Mouse (Mus musculus): ENCODE results near the gene Wnt1. TPM values are rescaled to one million over a fixed set of nuclear protein-coding genes. Genes with fewer than 3 reads are reported as not detected.

Wnt1 gene
- polyA plus RNA-seq, 1 experiment from 2014 or later: not detected

GRCm38 (mm10) chr15:98798903-98799302 lies 9.2 kb downstream of the Wnt1 start:
- peaks cover 9 to 21% of the 10 kb centered on the region in 2 experiments; a peak in 3 of 4 replicates for H3K4me1 ChIP-seq (ENCODE audit: control insufficient read depth in 2 of 2, insufficient read depth in 2 of 2, low read length in 2 of 2)

DNA sequence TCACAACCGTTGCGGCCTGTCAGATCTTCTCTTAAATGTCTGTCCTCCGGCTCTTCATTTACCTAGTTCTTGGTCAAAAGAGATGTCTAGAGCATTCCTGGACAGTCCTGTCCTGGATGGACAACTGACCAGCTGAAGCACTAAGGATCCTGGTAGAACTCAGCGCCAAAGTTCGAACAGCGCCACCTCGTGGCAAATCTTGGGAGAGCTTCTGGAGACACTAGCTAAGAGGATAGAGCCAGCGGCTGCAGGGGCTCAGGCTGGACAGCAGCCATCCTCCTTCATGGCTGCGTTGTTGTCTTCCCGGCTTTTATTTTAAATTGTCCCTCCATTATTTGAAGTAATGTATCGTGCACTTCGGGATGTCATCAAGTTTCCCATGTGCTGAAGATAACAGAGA lies 9.7 kb downstream of the Wnt1 start:
- Histone ChIP-seq H3K4me1 (ENCODE audit: control insufficient read depth in 2 of 2, insufficient read depth in 2 of 2, low read length in 2 of 2) (peaks cover 11 to 25% of the 10 kb centered on the region in 2 experiments; a peak in 3 of 4 replicates), H3K4me3 (ENCODE audit: control insufficient read depth in 1 of 2, insufficient read depth in 1 of 2, low read depth in 1 of 2, low read length in 2 of 2) (no peak overlapping the region), H3K4me2 (ENCODE audit: low read length) (no peak overlapping the region), H3K36me3 (ENCODE audit: control insufficient read depth, insufficient read depth, low read length) (no peaks in the 10 kb centered on the region), H3K9me3 (ENCODE audit: control insufficient read depth, low read length) (no peaks in the 10 kb centered on the region), H3K27me3 (ENCODE audit: control insufficient read depth, insufficient read depth, low read length) (peaks cover 98% of the 10 kb centered on the region), H3K9ac (ENCODE audit: low read length) (no peak overlapping the region), H3K27ac (replicated peaks in 1 of 2; ENCODE audit: control insufficient read depth in 1 of 2, insufficient read depth in 1 of 2, low read depth in 2 of 2, low read length in 2 of 2) (no peak overlapping the region)
- 13% methylated on average over 12 of the region's 12 CpGs for WGBS
- no peak for ATAC-seq (ENCODE audit: insufficient number of reproducible peaks, insufficient read depth, low FRiP score, low read depth)

More at GRCm38 (mm10) chr15:98798903-98799302, 9.2 kb downstream of the Wnt1 start:
- 45% methylated on average over 3 of the region's 3 CpGs for WGBS
- Histone ChIP-seq H3K36me3 (ENCODE audit: control insufficient read depth, insufficient read depth, low read length) (no peaks in the 10 kb centered on the region), H3K9ac (ENCODE audit: low read length) (no peak overlapping the region), H3K9me3 (ENCODE audit: control insufficient read depth, low read length) (no peaks in the 10 kb centered on the region), H3K4me3 (ENCODE audit: control insufficient read depth in 1 of 2, insufficient read depth in 1 of 2, low read depth in 1 of 2, low read length in 2 of 2) (no peak overlapping the region), H3K27me3 (ENCODE audit: control insufficient read depth, insufficient read depth, low read length) (peaks cover 99% of the 10 kb centered on the region), H3K27ac (replicated peaks in 1 of 2; ENCODE audit: control insufficient read depth in 1 of 2, insufficient read depth in 1 of 2, low read depth in 2 of 2, low read length in 2 of 2) (no peak overlapping the region), H3K4me2 (ENCODE audit: low read length) (no peak overlapping the region)
- ATAC-seq (ENCODE audit: insufficient number of reproducible peaks, insufficient read depth, low FRiP score, low read depth): no peak

DNA sequence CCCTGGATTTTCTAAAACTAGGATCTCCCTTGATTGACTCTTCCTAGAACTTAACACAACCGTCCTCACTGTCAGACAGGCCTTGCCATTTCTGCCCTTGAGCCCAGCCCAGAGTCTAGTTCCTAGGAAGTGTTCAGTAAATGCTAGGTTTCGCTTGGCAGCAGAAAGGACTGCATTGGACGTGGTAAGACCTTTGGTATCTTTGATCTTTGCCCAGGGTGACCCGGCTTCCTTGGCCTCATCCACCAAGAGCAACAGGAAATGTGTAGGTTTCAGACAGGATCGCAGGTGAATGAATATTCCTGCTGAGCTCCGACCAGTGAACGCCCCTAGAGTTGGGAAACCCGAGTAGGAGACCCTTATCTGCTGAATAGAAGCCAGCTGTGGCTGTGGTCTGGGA lies 13.3 kb downstream of the Wnt1 start:
- Histone ChIP-seq H3K4me3 (ENCODE audit: control insufficient read depth in 1 of 2, insufficient read depth in 1 of 2, low read depth in 1 of 2, low read length in 2 of 2) (no peak overlapping the region), H3K27me3 (ENCODE audit: control insufficient read depth, insufficient read depth, low read length) (peaks cover 99% of the 10 kb centered on the region), H3K4me1 (ENCODE audit: control insufficient read depth in 2 of 2, insufficient read depth in 2 of 2, low read length in 2 of 2) (peaks cover 17 to 39% of the 10 kb centered on the region in 2 experiments), H3K4me2 (ENCODE audit: low read length) (no peak overlapping the region), H3K36me3 (ENCODE audit: control insufficient read depth, insufficient read depth, low read length) (no peaks in the 10 kb centered on the region), H3K9ac (ENCODE audit: low read length) (no peak overlapping the region), H3K9me3 (ENCODE audit: control insufficient read depth, low read length) (no peaks in the 10 kb centered on the region), H3K27ac (replicated peaks in 1 of 2; ENCODE audit: control insufficient read depth in 1 of 2, insufficient read depth in 1 of 2, low read depth in 2 of 2, low read length in 2 of 2) (no peak overlapping the region)
- ATAC-seq (ENCODE audit: insufficient number of reproducible peaks, insufficient read depth, low FRiP score, low read depth): no peak
- WGBS: 8% methylated on average over 8 of the region's 8 CpGs

GRCm38 (mm10) chr15:98804054-98804453 lies 14.4 kb downstream of the Wnt1 start:
- WGBS: under 1% methylated on average over 32 of the region's 32 CpGs

DNA sequence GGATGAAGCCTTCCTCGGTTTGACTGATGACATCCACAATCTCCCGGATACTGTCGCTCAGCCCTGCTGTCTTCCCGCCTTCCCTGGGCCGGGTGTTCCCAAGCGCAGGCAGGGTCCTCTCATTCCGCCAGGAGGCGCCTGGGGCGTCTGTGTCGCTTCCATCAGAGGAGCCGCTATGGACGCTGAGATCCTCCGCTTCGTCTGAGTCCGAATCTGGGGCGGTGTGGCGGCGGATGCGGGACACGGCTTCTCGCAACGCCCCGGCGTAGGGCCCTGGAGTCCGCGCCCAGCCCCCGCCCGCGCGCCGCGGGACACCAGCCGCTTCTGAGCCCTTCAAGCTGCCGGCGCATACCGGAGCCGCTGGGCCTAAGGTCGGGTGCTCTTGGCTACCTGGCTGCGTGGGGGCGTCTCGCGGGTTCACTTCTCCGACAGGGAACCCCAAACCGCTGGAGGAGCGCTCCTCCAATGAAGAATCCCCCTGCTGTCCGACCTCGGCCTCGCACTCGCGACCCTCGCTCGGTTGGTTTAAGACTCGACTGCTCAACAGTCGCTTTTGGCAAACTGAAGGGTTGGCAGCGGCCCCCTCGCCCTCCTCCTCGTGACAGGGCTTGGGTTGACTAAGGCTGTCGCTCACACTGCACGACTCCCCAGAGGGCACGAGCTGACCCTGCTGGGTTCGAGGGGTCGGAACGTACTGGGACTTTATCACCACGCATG lies 15.8 kb downstream of the Wnt1 start:
- H3K4me2 ChIP-seq (ENCODE audit: low read length): peak overlapping the region; percentile 95
- H3K9ac ChIP-seq (ENCODE audit: low read length): peak overlapping the region; percentile 69
- no peaks in the 10 kb centered on the region; the same call in 1 of the 2 replicates for H3K36me3 ChIP-seq (ENCODE audit: control insufficient read depth, insufficient read depth, low read length)
- H3K4me3 ChIP-seq (ENCODE audit: control insufficient read depth in 1 of 2, insufficient read depth in 1 of 2, low read depth in 1 of 2, low read length in 2 of 2): peak overlapping the region; percentile 37 to 55
- ATAC-seq (ENCODE audit: insufficient number of reproducible peaks, insufficient read depth, low FRiP score, low read depth): no peak
- H3K27ac ChIP-seq (replicated peaks in 1 of 2; ENCODE audit: control insufficient read depth in 1 of 2, insufficient read depth in 1 of 2, low read depth in 2 of 2, low read length in 2 of 2): no peak overlapping the region
- H3K4me1 ChIP-seq (ENCODE audit: control insufficient read depth in 2 of 2, insufficient read depth in 2 of 2, low read length in 2 of 2): peaks cover 34 to 58% of the 10 kb centered on the region in 2 experiments
- WGBS: under 1% methylated on average over 64 of the region's 64 CpGs
- peaks cover 89% of the 10 kb centered on the region for H3K27me3 ChIP-seq (ENCODE audit: control insufficient read depth, insufficient read depth, low read length)
- no peaks in the 10 kb centered on the region for H3K9me3 ChIP-seq (ENCODE audit: control insufficient read depth, low read length)

More at GRCm38 (mm10) chr15:98804054-98804453, 14.4 kb downstream of the Wnt1 start:
- no peak overlapping the region for H3K27ac ChIP-seq (replicated peaks in 1 of 2; ENCODE audit: control insufficient read depth in 1 of 2, insufficient read depth in 1 of 2, low read depth in 2 of 2, low read length in 2 of 2)
- H3K4me3 ChIP-seq (ENCODE audit: control insufficient read depth in 1 of 2, insufficient read depth in 1 of 2, low read depth in 1 of 2, low read length in 2 of 2): peak overlapping the region in 1 of 2 experiments; percentile 18; a peak in 1 of 4 replicates
- H3K36me3 ChIP-seq (ENCODE audit: control insufficient read depth, insufficient read depth, low read length): no peaks in the 10 kb centered on the region
- peaks cover 27 to 50% of the 10 kb centered on the region in 2 experiments for H3K4me1 ChIP-seq (ENCODE audit: control insufficient read depth in 2 of 2, insufficient read depth in 2 of 2, low read length in 2 of 2)
- no peaks in the 10 kb centered on the region for H3K9me3 ChIP-seq (ENCODE audit: control insufficient read depth, low read length)
- peaks cover 99% of the 10 kb centered on the region for H3K27me3 ChIP-seq (ENCODE audit: control insufficient read depth, insufficient read depth, low read length)
- peak overlapping the region; percentile 59 for H3K4me2 ChIP-seq (ENCODE audit: low read length)
- H3K9ac ChIP-seq (ENCODE audit: low read length): 0 out of 2 replicates have a peak overlapping the region, but pooled peaks have one; percentile 21
- no peak for ATAC-seq (ENCODE audit: insufficient number of reproducible peaks, insufficient read depth, low FRiP score, low read depth)

GRCm38 (mm10) chr15:98806071-98806808 lies 16.6 kb downstream of the Wnt1 start:
- ATAC-seq (ENCODE audit: insufficient number of reproducible peaks, insufficient read depth, low FRiP score, low read depth): 0 out of 2 replicates have a peak, but pooled peaks have one; percentile 15
- Histone ChIP-seq H3K27me3 (ENCODE audit: control insufficient read depth, insufficient read depth, low read length) (peaks cover 81% of the 10 kb centered on the region), H3K4me3 (ENCODE audit: control insufficient read depth in 1 of 2, insufficient read depth in 1 of 2, low read depth in 1 of 2, low read length in 2 of 2) (peak overlapping the region in 1 of 2 experiments; percentile 55; a peak in 2 of 4 replicates), H3K27ac (replicated peaks in 1 of 2; ENCODE audit: control insufficient read depth in 1 of 2, insufficient read depth in 1 of 2, low read depth in 2 of 2, low read length in 2 of 2) (no peak overlapping the region), H3K9ac (ENCODE audit: low read length) (peak overlapping the region; percentile 38; the same call in 1 of the 2 replicates), H3K9me3 (ENCODE audit: control insufficient read depth, low read length) (no peaks in the 10 kb centered on the region), H3K4me2 (ENCODE audit: low read length) (peak overlapping the region; percentile 95), H3K4me1 (ENCODE audit: control insufficient read depth in 2 of 2, insufficient read depth in 2 of 2, low read length in 2 of 2) (peaks cover 34 to 58% of the 10 kb centered on the region in 2 experiments), H3K36me3 (ENCODE audit: control insufficient read depth, insufficient read depth, low read length) (peaks cover 8% of the 10 kb centered on the region)
- WGBS: 13% methylated on average over 30 of the region's 30 CpGs
